Mouse (Mus musculus): ENCODE measurements around the gene Thap7.

GRCm38 (mm10) chr16:17532676-17533329, 1.9 kb upstream of the Thap7 start:
- TF ChIP-seq CTCF (conservative IDR thresholded peaks at IDR 0.05; ENCODE audit: low read length): no peak
- TF ChIP-seq POU5F1 (IDR thresholded peaks at IDR 0.05; ENCODE audit: borderline replicate concordance, low read length): no peak
